Mouse (Mus musculus) ES-CJ7 (cell line): ENCODE measurements at regions not wholly inside any gene's neighbourhood (a gene's known extent, or its start where the extent isn't known, plus 50 kb on each side); places are given as distances from the start of the nearest gene placed in this dataset.

Experiments used
- DNase-seq: peaks from one replicate; pipeline ENCODE4 v3.0.0; 2011; ENCODE audit warnings: low read depth, low spot score

GRCm38 (mm10) chr3:126011269-126011668, 72.8 kb upstream of the Ugt8a start:
- peak; percentile 34 for DNase-seq

- peak; percentile 15 for DNase-seq
Measured at GRCm38 (mm10) chr3:126016166-126016565, 77.7 kb upstream of the Ugt8a start.

GRCm38 (mm10) chr3:126044327-126044726, 105.9 kb upstream of the Ugt8a start:
- DNase-seq, result peak; percentile 11

GRCm38 (mm10) chr3:126044861-126045260, 106.4 kb upstream of the Ugt8a start:
- DNase-seq, result no peak

- no peak for DNase-seq
Measured at GRCm38 (mm10) chr3:126045992-126046786, 107.8 kb upstream of the Ugt8a start.

- no peak for DNase-seq
Measured at GRCm38 (mm10) chr3:126058585-126058984, 120.2 kb upstream of the Ugt8a start.

GRCm38 (mm10) chr3:126105086-126105485, 166.7 kb upstream of the Ugt8a start:
- DNase-seq, result no peak

GRCm38 (mm10) chr3:126109371-126109770, 171.0 kb upstream of the Ugt8a start:
- DNase-seq, result no peak

- DNase-seq, result no peak
Measured at GRCm38 (mm10) chr3:126117849-126118248, 179.4 kb upstream of the Ugt8a start.

GRCm38 (mm10) chr3:126122323-126123259, 184.2 kb upstream of the Ugt8a start:
- no peak for DNase-seq

GRCm38 (mm10) chr3:126166542-126166941, 196.9 kb upstream of the Arsj start:
- no peak for DNase-seq

- no peak for DNase-seq
Measured at GRCm38 (mm10) chr3:126209024-126209423, 154.5 kb upstream of the Arsj start.

GRCm38 (mm10) chr3:126210226-126210625, 153.3 kb upstream of the Arsj start:
- DNase-seq, result no peak

- no peak for DNase-seq
Measured at GRCm38 (mm10) chr3:126227575-126227974, 135.9 kb upstream of the Arsj start.

- no peak for DNase-seq
Measured at GRCm38 (mm10) chr3:126245834-126246233, 117.7 kb upstream of the Arsj start.

GRCm38 (mm10) chr3:126261270-126261669, 102.2 kb upstream of the Arsj start:
- peak; percentile 33 for DNase-seq

- peak; percentile 6 for DNase-seq
Measured at GRCm38 (mm10) chr3:126272027-126272426, 91.5 kb upstream of the Arsj start.

GRCm38 (mm10) chr3:126273566-126273965, 89.9 kb upstream of the Arsj start:
- no peak for DNase-seq

- DNase-seq, result no peak
Measured at GRCm38 (mm10) chr3:126276008-126276700, 87.3 kb upstream of the Arsj start.

GRCm38 (mm10) chr3:126284294-126285090, 79.0 kb upstream of the Arsj start:
- DNase-seq, result no peak

- DNase-seq, result no peak
Measured at GRCm38 (mm10) chr3:126292259-126292658, 71.2 kb upstream of the Arsj start.
